Mouse (Mus musculus) CH12.LX (cell line): ENCODE data around the gene Nedd8.

ENCODE experiments used
- CTCF ChIP-seq, 2 experiments: IDR thresholded peaks in 1 of 2; conservative IDR thresholded peaks in 1 of 2; 2 replicates each; pipeline ENCODE4 v1.5.1; 2011 to 2012; ENCODE audit warnings: low read depth in 2 of 2, low read length in 2 of 2, improper control_type of control experiment in 1 of 2, inconsistent platforms in 1 of 2, mild to moderate bottlenecking in 1 of 2, moderate library complexity in 1 of 2
- EP300 ChIP-seq: IDR thresholded peaks from 2 replicates; pipeline ENCODE4 v1.6.1; 2011; ENCODE audit warnings: low read length, improper control_type of control experiment
- JUND ChIP-seq: conservative IDR thresholded peaks from 2 replicates; pipeline ENCODE4 v1.6.1; 2011; ENCODE audit warnings: low read depth, low read length, improper control_type of control experiment
- MEF2A ChIP-seq: IDR thresholded peaks from 2 replicates; pipeline ENCODE4 v1.6.1; 2014; ENCODE audit warnings: low read depth, mild to moderate bottlenecking, inconsistent platforms, low read length, improper control_type of control experiment, borderline replicate concordance
- POLR2AphosphoS2 ChIP-seq: IDR thresholded peaks from 2 replicates; pipeline ENCODE4 v1.6.1; 2011; ENCODE audit warnings: low read depth, low read length, improper control_type of control experiment
- RCOR1 ChIP-seq: conservative IDR thresholded peaks from 2 replicates; pipeline ENCODE4 v1.6.1; 2012; ENCODE audit warnings: low read depth, mild to moderate bottlenecking, inconsistent platforms, low read length, improper control_type of control experiment
- USF1 ChIP-seq: IDR thresholded peaks from 2 replicates; pipeline ENCODE4 v1.6.1; 2014; ENCODE audit warnings: low read depth, mild to moderate bottlenecking, inconsistent platforms, low read length, improper control_type of control experiment

DNA sequence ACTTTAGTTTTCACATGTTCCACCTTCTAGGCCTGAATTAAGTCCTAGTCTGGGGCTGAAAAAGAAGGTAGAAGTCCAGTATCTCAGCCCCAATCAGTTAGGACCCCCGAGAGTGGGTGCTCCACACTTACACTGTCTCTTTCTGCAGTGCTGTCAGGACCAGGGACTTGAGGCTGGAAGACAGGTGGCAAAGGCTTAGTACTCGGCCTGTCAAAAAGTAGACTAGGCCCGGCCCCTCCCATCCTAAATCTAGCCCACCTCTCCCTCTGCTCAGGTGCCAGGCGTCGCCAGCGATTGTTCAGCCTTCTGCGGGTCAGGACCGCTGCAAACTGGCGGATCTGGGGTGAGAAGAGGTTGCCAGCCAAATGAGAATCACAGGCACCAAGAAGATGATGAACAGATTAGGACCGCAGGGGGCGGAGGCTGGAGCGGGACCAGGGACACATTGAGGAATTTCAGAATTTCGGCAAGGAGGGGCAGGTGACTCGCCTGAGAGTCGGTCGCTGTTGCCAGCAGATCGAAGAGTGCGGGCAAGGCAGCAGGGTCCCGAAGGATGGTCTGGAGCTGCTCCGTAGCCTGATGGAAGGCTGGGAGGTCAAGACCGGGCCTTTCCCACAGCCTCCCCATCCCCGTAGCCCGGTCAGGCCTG is 36.9 kb downstream of the Nedd8 start:
- TF ChIP-seq CTCF (conservative IDR thresholded peaks at IDR 0.05 in 1 of 2, IDR thresholded peaks at IDR 0.05 in 1 of 2; ENCODE audit: low read depth in 2 of 2, low read length in 2 of 2): no peak
- no peak for TF ChIP-seq EP300
- no peak for TF ChIP-seq JUND
- no peak for TF ChIP-seq MEF2A
- TF ChIP-seq RCOR1: no peak
- TF ChIP-seq USF1: no peak
- no peak for TF ChIP-seq POLR2AphosphoS2
